Mouse (Mus musculus) adrenal gland (tissue): ENCODE measurements around the gene Eme1.
"Not testable (repeated sequence)": the region's sequence is repeated elsewhere in the genome, so short reads cannot be mapped to it uniquely, and the experiment has no call there.

ENCODE experiments used
- intact Hi-C: fragments of 180-260 bp; cut with DNase I; formaldehyde crosslinking; loops from one replicate; pipeline ENCODE4 v1.15.1; 2025

Eme1 gene

DNA sequence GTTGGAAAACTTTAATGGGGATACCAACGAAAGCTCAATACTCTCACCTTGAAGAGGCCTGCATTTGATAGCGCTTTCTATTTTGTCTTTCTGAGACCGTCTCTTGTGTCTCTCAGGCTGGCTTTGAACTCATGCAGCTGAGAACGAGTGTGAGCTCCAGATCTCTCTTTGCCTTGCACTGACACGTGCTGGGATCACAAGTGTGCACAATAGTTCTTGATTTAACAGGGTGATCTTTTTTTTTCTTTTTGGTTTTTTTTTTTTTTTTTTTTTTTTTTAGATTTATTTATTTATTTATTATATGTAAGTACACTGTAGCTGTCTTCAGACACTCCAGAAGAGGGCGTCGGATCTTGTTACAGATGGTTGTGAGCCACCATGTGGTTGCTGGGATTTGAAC lies 2.5 kb downstream of the Eme1 start:
- intact Hi-C loops = not testable (repeated sequence)

DNA sequence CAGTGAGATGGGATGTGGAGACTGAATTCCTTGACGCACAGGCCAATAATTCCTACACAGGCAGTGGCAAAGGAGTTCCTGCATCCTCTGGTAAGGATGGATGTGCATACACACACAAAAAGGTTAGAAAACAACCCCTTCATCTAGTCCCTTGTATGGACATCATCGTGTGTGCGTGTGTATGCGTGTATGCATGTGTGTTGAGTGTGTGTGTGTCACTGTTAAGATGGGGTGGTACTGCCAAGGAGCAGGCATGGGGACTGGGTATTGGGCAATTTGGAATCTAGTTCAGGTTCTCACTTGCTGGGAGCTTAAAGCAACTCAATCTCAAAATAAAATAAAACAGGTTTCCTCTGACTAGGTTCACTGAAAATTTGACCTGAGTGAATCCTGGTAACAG lies 7.3 kb downstream of the Eme1 start:
- intact Hi-C loops = no loop called here

DNA sequence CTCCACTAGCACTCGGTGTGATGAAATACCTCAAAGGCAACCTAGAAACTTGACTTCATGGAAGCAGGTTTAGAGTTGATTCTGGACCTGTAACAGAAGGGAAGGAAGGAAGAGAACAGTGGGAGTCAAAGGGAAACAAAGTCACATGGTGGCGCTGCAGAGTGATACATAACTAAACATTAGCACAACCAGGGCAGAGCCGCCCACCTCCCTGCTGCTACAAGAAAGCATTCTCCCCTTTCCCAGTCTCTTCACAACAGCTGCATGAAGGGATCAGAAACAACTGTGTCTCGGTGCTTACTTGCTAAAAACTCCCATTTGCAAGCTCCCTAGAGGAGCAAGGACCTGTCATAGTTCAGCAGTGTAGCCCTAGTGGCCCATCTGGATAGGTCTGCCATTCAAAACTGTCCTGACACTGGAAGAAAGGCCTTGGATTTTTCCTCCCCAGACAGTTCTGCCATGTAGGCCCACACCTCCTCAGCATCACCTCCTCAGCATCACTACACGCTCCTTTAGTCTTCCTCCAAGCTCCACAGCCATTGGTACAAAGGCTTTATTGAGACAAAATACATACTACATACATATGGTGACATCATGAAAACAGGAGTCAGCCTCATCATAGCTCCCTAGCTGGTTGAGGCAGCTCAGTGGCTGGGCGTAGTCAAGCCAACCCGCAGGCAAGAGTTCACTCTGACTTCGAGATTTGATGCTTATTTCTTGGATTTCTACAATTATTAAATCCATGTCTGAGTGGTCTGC lies 9.1 kb downstream of the Eme1 start:
- intact Hi-C loops = no loop called here

DNA sequence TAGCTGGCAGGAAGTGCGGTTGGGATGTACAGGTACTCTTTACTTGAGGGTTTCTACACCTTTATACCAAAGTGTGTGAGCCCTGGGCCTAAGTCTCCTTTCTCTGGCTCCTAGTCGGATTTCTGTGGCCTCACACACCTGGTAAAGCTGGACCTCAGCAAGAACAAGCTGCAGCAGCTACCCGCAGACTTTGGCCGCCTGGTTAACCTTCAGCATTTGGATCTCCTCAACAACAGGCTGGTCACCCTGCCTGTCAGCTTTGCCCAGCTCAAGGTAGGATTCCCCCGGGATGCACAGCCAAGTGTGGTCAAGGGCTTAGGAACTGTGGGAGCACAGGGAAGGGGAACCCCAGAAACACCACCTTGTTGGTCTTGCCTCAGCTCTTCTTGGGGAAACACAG lies 19.3 kb downstream of the Eme1 start:
- intact Hi-C loops = no loop called here

DNA sequence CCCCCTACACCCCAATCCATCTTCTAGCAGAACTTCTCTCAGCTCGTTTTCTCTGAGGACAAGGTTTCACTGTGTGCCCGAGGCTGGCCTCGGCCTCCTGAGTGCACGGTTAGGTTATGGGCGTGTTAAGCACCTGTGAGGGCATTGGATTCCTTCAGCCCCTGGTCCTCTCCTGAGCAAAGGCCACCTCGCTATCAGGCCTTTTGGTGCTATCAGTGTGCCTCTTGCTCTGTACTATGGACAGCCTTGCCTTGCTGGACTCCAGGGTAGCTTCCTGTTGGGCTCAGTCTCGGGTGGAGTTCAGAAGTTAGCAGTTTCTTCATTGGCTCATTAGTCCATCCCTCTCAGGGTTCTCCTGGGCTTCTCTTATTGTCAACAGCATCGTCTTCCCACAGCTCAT lies 20.8 kb downstream of the Eme1 start:
- intact Hi-C loops = no loop called here

DNA sequence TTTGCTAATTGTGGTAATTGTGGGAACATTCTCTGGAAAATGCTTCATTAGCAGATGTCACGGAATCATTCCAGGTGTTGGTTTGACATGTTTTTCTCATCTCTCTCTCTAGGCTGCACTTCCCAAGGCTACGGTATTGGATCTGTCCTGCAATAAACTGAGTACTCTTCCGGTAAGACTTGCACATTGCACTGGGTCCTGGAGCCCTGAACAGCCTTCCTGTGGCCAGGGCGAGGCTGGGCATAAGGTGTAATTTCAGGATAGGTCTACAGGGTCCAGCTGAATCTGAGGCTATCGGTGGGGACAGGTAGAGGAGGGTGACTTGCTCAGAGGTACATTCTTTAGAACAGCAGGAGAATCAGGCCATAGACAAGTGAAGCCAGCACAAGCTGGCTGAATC lies 21.8 kb downstream of the Eme1 start:
- intact Hi-C loops = no loop called here

DNA sequence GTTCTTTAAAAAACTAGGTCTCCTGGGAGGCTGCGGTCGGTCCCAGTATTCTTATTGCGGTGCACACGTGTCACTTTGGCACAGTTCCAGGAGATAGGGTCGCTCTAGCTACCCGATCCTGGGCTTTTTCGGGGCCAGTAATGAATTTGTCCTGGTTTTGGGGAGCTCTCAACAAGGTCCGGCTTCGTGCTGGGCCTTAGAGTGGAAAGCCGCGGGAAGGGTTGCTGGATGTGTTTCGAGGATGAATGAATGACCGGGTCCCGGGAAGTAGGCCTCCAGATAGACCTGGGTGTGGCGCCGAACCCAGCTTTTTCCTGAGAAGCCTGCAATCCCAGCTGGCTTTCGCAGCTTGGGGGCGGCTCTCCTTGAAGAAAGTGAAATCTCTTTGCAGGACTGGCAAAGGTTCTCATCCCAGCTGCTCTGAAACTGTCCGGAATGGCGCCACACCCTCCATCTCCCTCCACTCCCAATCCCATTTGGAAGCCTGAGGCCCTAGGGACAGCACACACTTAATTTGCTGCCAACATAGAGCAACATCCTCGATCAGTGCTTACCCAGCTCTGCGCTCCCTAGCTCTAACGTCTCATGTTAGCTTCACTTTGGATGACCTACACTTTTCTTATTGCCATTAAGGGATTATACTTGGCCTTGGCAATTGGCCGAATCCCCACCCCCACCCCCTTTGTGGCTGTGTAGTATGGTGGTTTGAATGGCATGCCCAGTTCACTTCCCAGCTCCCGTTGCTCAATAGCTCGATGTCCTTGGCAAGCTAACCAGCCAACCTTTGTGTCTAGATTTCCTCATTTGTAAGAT lies 23.4 kb downstream of the Eme1 start:
- intact Hi-C loops = no loop called here

DNA sequence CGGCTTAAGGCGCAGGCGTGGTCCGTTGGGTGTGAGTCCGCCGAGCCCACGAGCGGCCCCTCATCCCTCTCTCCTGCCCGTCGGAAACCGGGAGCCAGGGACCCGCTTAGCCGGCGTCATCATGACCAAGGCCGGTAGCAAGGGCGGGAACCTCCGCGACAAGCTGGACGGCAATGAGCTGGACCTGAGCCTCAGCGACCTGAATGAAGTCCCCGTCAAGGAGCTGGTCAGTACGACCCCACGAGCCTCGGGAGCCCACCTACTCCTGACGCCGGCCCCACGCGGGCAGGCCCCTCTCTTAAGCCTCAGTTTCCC lies 23.9 kb downstream of the Eme1 start:
- intact Hi-C loops = loop anchor here (10.0 kb wide), 1 partner anchor 85 kb away; no protein-coding TSS in a partner anchor

DNA sequence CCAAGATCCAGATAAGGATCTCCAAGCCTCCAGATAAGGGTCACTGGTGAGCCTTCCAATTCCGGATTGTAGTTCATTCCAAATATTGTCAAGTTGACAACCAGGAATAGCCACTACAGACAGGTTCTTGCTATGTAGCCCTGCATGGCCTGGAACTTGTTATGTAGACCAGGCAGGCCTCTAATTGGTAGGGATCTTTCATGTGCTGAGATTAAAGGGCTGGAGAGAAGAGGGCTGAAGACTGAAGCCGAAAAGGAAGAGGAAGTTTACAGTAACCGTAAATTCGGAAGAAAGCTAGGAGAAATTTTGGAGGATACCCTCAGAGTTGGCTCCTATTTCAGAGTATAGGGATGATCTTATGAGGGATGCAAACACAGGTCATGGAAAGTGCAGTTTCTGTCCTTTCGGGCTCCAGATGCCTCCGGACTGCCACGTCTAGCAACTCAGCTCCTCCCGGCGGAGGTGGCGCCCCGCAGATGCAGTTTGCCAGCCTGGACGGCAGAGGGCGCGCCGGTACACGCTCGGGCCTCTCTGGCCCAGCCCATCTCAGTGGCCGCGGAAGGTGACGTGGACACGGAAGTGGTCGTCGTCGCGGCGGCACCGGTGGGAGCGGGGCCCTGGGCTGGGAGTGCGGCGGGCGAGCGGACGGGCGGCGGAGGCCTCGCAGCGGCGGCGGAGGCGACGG lies 24.4 kb downstream of the Eme1 start, which contains the start of gene Lrrc59:
Gene Lrrc59, plus strand, starts transcription at position 569 of the 685 bp plus-strand sequence.
- intact Hi-C loops = loop anchor here (10.0 kb wide), 1 partner anchor 85 kb away; no protein-coding TSS in a partner anchor

DNA sequence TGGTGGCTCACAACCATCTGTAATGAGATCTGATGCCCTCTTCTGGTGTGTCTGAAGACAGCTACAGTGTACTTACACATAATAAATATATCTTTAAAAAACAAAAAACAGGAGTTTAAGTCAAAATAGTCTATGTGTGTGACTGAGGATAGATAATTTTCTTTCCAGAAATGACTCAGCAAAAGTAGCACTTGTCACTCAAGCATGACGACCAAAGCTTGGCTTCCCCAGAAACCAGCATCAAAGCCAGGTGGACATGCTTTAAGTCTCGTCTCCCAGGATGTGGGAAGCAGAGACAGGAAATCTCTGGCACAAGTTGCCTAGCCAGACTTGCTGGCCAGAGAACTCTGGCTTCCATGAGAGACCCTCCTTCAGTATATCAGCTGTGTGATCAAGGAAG lies 31.6 kb downstream of the Eme1 start:
- intact Hi-C loops = loop anchor here (10.0 kb wide), 1 partner anchor 93 kb away; no protein-coding TSS in a partner anchor

DNA sequence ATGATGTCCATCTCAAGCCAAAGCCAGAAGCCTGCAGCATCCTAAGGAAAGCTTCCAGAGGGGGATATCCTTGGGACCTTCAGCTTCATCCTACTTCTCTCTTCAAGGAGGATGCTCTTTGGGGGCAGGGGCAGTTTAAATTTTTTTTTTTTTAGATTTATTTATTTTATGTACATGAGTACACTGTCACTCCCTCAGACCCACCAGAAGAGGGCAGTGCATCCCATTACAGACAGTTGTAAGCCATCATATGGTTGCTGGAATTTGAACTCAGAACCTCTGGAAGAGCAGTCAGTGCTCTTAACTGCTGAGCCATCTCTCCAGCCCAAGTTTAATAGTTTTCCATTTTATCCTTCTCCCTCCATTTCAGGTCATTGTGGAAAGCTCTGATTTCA lies 32.3 kb downstream of the Eme1 start:
- intact Hi-C loops = loop anchor here (10.0 kb wide), 1 partner anchor 93 kb away; no protein-coding TSS in a partner anchor

DNA sequence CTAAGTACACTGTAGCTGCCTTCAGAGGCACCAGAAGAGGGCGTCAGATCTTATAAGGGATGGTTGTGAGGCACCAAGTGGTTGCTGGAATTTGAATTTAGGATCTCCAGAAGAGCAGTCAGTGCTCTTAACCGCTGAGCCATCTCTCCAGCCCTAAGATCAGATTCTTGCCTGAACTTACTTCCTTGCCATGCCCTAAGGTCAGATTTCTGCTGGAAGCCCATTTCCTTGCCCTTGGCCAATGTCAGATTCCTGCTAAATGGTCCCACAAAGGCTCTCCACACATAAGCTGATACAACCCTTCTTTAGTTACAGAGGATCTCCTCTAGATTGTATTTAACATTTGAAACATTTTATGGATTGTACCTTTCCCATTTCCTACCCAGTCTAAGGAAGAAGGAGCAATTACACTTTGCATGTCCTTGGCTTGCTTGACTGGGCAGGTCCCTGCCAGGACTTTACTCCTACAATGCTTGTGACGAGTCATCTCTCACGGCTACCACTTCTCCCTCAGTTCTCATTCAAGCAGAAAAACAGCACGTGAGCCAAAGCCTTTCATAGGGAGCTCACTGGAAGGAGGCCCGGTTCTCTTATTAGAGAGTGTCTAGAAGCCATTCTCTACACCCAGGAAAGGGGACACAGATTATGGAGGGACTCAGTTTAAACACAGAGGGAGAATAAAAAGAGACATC lies 32.9 kb downstream of the Eme1 start:
- intact Hi-C loops = loop anchor here (10.0 kb wide), 1 partner anchor 94 kb away; no protein-coding TSS in a partner anchor

DNA sequence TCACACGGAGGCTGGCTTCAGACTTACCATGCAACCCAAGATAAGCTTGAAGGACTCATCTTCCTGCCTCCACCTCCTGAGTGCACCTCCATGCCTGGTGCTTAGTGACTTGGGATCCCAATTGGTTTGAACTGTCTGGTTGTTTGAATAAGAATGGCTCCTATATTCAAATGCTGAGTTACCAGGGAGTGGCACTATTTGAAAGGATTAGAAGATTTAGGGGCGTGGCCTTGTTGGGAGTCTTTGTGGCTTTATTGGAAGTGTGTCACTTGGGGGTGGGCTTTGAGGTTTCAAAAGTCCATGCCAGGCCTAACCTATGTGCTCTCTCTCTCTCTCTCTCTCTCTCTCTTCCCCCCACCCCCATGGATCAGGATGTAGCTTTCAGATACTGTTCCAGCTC lies 36.1 kb downstream of the Eme1 start:
- intact Hi-C loops = no loop called here

DNA sequence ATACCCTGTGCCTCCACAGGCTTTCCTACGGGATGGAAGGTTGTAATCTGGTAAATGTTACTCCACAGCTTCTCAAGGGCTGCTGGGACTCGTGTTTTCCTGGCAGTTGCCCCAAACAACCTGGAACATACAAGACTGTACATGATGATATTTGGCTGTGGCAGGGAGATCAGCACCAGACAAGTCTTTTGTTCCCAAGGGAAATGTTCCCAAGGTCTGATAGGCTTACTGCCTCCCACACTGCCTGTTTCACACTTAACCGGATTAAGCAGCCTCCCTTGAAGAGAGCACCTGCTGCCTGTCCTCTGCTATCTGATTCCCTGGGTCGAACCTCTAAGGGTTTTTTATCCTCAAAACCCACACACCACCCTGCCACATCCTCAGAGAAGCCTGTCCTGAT lies 38.3 kb downstream of the Eme1 start:
- intact Hi-C loops = no loop called here

DNA sequence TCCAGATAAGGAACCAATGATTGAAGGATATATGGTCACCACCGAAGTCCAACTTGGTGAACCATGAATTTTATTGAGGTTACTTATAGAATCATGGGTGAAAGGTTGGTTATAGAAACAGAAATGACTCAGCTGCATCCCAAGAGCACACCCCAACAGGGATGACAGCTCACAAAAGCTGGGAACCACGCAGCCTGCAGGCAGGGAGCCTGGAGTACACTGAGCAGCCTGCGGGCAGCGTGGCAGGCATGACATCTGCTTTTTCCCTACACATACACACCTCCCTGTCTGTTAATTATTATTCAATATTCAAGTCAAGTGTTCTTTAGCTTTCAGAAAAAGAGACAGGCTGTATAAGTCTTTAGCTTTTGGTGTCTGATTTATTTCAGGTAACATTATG lies 39.2 kb downstream of the Eme1 start:
- intact Hi-C loops = no loop called here

DNA sequence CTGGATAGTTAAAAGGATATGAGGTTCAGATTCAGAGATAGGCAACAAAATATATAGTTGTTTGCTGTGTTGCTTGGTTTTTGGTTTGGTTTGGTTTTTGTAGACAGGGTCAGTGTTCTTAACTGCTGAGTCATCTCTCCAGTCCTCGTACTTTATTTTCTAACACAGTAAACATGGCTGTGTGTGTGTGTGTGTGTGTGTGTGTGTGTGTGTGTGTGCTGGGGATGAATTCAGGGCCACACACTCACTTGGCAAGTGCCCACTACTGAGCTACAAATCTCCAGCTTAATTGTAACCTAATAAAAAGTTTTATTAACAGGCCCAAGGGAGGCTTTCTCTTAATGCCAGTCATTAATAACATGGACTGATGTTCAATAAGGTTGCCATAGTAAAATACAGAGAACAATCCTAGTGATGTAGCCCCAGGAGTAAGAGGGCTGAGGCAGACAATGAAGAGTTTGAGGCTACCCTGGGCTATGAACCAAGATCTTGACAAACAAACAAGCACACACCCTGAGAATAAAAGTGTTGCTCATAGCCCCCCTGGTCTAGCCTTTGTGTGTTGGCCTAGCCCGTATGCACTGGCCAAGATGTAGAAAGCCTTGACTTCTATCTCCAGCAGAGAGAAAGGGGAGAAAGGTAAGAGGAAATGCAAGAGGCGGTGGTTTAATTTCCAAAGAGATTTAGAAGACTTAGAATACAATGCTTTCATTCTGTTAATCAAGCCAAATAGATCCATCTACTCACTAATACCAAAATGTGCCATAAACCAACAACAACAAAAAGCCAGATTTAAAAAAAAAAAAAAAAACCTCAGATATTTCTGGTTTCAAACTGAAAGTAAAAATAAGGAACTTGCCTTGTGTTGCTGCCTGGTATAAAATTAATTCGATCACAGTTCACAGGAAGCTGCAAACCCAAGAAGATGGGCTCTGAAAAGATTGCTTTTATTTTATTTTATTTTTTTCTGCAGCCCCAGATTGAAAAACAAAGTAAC lies 42.7 kb downstream of the Eme1 start:
- intact Hi-C loops = no loop called here

DNA sequence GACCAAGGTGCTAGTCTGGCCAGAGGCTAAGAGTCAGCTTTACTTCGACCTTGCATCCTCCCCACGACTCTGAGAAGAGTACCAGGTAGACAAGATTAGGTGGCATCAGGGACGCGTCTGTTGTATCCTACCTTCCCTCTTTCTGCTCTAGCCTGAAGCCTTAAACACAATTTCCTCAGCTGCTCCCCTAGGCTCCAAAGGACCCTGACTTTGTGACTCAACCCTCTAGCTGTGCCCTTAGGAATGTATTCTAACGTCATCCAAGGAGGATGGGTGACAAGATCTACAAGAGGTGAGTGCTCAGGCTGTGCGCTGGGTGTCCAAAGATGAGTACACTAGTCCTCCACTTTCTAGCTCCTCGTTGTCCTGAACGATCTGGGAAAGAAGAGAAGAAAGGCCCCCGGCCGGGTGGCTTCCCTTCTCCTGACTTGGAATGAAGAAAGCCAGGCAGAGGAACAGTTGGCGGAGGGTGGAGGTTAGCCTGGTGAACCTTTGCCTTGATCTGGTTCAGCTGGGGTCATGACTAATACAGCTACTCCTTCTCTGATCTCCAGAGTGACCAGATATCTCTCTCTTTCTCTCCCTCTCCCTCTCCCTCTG lies 51.3 kb downstream of the Eme1 start:
- intact Hi-C loops = no loop called here

DNA sequence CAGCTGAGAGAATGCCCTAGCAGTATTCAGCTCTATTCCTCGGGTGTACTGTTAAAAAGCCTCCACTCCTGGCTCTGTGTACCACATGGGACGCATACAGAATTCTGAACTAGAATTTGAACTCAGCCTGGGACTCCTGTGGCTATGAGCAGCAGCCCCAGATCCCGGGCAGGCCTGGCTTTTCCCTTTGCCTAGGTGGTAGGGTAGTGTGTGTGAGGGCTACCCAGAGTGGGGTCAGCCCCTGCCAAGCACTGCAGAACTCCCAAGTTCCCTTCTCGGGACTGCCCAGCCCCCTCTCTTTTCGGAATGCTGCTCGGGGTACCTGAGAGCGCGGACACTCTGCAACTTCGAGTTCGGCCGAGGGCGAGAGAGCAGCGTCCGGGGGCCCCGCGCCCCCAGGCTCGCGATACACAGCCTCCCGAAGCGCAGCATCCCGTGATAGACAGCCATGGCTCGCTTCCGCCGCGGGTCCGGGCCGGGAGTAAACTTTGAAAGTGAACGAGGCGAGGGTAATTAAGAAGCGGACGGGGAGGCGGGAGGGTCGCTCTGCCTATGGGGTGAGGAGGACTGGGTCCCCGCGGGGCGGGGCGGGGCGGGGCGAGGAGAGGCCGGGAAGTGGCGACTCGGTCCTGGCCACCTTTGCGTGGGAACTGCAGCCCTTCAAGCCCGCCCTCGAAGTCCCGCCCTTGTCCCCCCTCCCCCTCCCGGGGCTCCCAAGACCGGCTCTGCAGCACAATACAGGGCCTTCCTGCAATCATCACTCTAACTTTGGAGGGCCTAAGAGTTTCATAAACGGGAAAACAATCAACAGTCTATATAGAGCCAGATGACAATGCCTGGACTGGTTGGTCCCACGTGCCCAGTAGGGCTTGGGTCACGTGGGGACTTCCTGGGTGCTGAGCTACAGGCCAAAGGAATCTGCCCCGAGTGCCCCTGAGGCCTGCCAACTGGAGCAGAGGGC lies 52.2 kb downstream of the Eme1 start, which contains the start of gene Acsf2:
Gene Acsf2, minus strand, starts transcription at position 551 of the 961 bp plus-strand sequence.
- intact Hi-C loops = no loop called here
